Mouse (Mus musculus) adrenal gland, adult 8-10 months (tissue): ENCODE measurements at regions not wholly inside any gene's neighbourhood (a gene's known extent, or its start where the extent isn't known, plus 50 kb on each side); places are given as distances from the start of the nearest gene placed in this dataset.

Experiments
- DNase-seq: peaks from one replicate; pipeline ENCODE4 v3.0.0; 2022
- microRNA-seq, 2 experiments: library from miRNA; unstranded; fragments of <30 nt; microRNA quantifications; one replicate each; pipeline ENCODE4 v1.2.0; 2022

GRCm38 (mm10) chr16:55435139-55435968 is 137.6 kb upstream of the Zpld1 start:
- DNase-seq: no peak

- no peak for DNase-seq
Observed at GRCm38 (mm10) chr16:55421569-55422342, 124.0 kb upstream of the Zpld1 start.

- no peak for DNase-seq
Observed at GRCm38 (mm10) chr16:55420876-55421568, 123.2 kb upstream of the Zpld1 start.

- no peak for DNase-seq
Observed at GRCm38 (mm10) chr16:55418871-55419270, 121.1 kb upstream of the Zpld1 start.

GRCm38 (mm10) chr16:55400818-55401217 is 103.0 kb upstream of the Zpld1 start:
- DNase-seq: no peak

- no peak for DNase-seq
Observed at GRCm38 (mm10) chr16:55394864-55395263, 97.1 kb upstream of the Zpld1 start.

GRCm38 (mm10) chr16:55390400-55390799 is 92.6 kb upstream of the Zpld1 start:
- no peak for DNase-seq

- DNase-seq: no peak
Observed at GRCm38 (mm10) chr16:55379996-55380395, 82.2 kb upstream of the Zpld1 start.

GRCm38 (mm10) chr16:55379189-55379588 is 81.4 kb upstream of the Zpld1 start:
- no peak for DNase-seq

- no peak for DNase-seq
Observed at GRCm38 (mm10) chr16:55378701-55379100, 80.9 kb upstream of the Zpld1 start.

GRCm38 (mm10) chr16:55375922-55376321 is 78.1 kb upstream of the Zpld1 start:
- DNase-seq: no peak

- no peak for DNase-seq
Observed at GRCm38 (mm10) chr16:55357686-55358085, 59.9 kb upstream of the Zpld1 start.

GRCm38 (mm10) chr16:55356097-55356496 is 58.3 kb upstream of the Zpld1 start:
- no peak for DNase-seq

Small RNAs in the stretch of these regions (microRNA-seq; reads per million reads assigned to microRNA genes)
- gene Mir5118: 0 reads per million in 2 experiments
